Mouse (Mus musculus) cerebellum, adult 2 months (tissue): ENCODE measurements around the gene Mast4.
"Not testable (repeated sequence)": the region's sequence is repeated elsewhere in the genome, so short reads cannot be mapped to it uniquely, and the experiment has no call there.

Source experiments
- CTCF ChIP-seq: fragments of 200-500 bp; IDR thresholded peaks from 2 replicates; pipeline ENCODE4 v1.5.1; 2011; ENCODE audit warnings: low read depth, mild to moderate bottlenecking, control low read depth, low read length, moderate library complexity, borderline replicate concordance; ENCODE audit not compliant: insufficient read depth
- POLR2A ChIP-seq: fragments of 200-500 bp; IDR thresholded peaks from 2 replicates; pipeline ENCODE4 v1.6.1; 2011; ENCODE audit warnings: low read length, control low read depth, borderline replicate concordance; ENCODE audit not compliant: insufficient read depth

GRCm38 (mm10) chr13:102728951-102729350 is 605.3 kb downstream of the Mast4 start:
- TF ChIP-seq CTCF, POLR2A: not testable (repeated sequence)
